Comparison of ENCODE assay signal across 29 mouse cellular contexts in the genomic region with DNA sequence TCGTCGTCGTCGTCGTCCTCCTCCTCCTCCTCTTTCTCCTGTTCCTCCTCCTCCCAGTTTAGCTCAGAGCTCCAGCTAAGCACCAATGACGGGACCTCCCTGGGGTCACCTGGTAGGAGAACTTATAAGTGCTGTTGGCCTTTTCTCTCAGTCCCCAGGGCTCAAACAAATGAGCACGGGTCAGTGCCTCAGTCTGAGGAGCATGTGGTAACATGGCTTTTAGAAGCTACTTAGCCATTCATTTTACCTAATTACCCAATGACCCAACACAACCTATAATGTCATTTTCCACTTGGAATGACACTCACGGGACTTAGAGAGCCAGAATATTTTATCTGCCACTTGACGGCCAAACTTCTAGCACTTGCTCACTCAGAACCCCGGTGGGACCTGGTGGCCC.
"Had no signal": no experiment of that assay in that cellular context is flagged by ENCODE, and none has a peak within 500 bp of the region (broad histone marks: within the 10 kb centered on the region; RNA-seq: fewer than 3 reads in every experiment).

No protein-coding gene starts in this region.

- ATAC-seq: liver, embryonic 12.5 days; liver, postnatal 0 days; lung, postnatal 0 days; midbrain, embryonic 13.5 days had no signal

- H3K9me3 ChIP-seq: limb, embryonic 10.5 days; limb, embryonic 12.5 days; limb, embryonic 13.5 days; limb, embryonic 15.5 days; liver, embryonic 12.5 days; liver, embryonic 13.5 days; liver, embryonic 15.5 days; lung, embryonic 15.5 days; midbrain, embryonic 10.5 days; midbrain, embryonic 12.5 days; midbrain, embryonic 13.5 days; midbrain, embryonic 15.5 days had no signal

- H3K4me3 ChIP-seq: left cerebral cortex, adult 2 months; limb, embryonic 10.5 days; limb, embryonic 12.5 days; limb, embryonic 13.5 days; limb, embryonic 15.5 days; liver, embryonic 12.5 days; liver, embryonic 13.5 days; liver, embryonic 15.5 days; lung, embryonic 15.5 days; midbrain, embryonic 10.5 days; midbrain, embryonic 12.5 days; midbrain, embryonic 13.5 days; midbrain, embryonic 15.5 days; myocyte had no signal

- DNase-seq: left cerebral cortex, postnatal 4 days; liver; liver, embryonic 13.5 days; liver, postnatal 0 days; lung, adult 18-20 months; lung, adult 2 months; lung, embryonic 14.5 days; lung, postnatal 10 days; lung, postnatal 36 days; lung, postnatal 4 days; midbrain, embryonic 14.5 days had no signal

- H3K27me3 ChIP-seq: limb, embryonic 15.5 days; liver, embryonic 13.5 days; liver, embryonic 15.5 days; lung, embryonic 15.5 days; midbrain, embryonic 13.5 days; midbrain, embryonic 15.5 days had no signal

- H3K4me1 ChIP-seq: limb, embryonic 15.5 days; liver, embryonic 12.5 days; liver, embryonic 13.5 days; liver, embryonic 15.5 days had no signal

- H3K9ac ChIP-seq: limb, embryonic 12.5 days; limb, embryonic 13.5 days; limb, embryonic 15.5 days; liver, embryonic 12.5 days; liver, embryonic 13.5 days; liver, embryonic 14.5 days; liver, embryonic 15.5 days; liver, postnatal 0 days; lung, embryonic 14.5 days; lung, embryonic 15.5 days; midbrain, embryonic 12.5 days; midbrain, embryonic 13.5 days; midbrain, embryonic 15.5 days had no signal

- H3K36me3 ChIP-seq: limb, embryonic 10.5 days; limb, embryonic 12.5 days; limb, embryonic 13.5 days; limb, embryonic 15.5 days; liver, embryonic 12.5 days; liver, embryonic 13.5 days; liver, embryonic 15.5 days; lung, embryonic 15.5 days; midbrain, embryonic 10.5 days; midbrain, embryonic 12.5 days; midbrain, embryonic 13.5 days; midbrain, embryonic 15.5 days had no signal

- H3K4me2 ChIP-seq: limb, embryonic 12.5 days; limb, embryonic 13.5 days; limb, embryonic 15.5 days; liver, embryonic 11.5 days; liver, embryonic 12.5 days; liver, embryonic 13.5 days; liver, embryonic 15.5 days; lung, embryonic 14.5 days; lung, embryonic 15.5 days; midbrain, embryonic 11.5 days; midbrain, embryonic 12.5 days; midbrain, embryonic 13.5 days; midbrain, embryonic 15.5 days had no signal

- H3K27ac ChIP-seq: left cerebral cortex, adult 2 months; limb, embryonic 12.5 days; limb, embryonic 13.5 days; limb, embryonic 15.5 days; liver, embryonic 12.5 days; liver, embryonic 13.5 days; liver, embryonic 14.5 days; liver, embryonic 15.5 days; lung, embryonic 15.5 days; macrophage; midbrain, embryonic 10.5 days; midbrain, embryonic 12.5 days; midbrain, embryonic 13.5 days; midbrain, embryonic 15.5 days had no signal
